14 mouse cellular contexts compared by ENCODE assay signal in the genomic region with DNA sequence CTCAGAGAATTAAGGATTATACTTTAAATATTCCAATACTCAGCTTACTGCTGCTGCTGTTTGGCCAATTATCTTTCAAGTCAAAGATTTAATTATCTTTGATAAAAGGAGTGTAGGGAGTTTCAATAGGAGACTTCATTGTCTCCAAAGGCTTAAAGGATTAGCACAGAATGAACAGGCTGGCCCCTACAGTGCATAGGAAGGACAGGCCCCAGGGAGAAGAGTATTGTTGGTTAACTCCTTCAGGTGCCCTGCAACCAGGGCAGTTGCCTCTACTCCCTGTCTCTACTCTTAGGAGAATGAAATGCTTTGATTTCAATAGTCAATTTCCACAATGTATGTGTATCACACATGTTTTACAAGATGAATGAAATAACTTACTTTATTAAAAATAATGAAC.
"Had no signal": no experiment of that assay in that cellular context is flagged by ENCODE, and none has a peak within 500 bp of the region (broad histone marks: within the 10 kb centered on the region; RNA-seq: fewer than 3 reads in every experiment).

No protein-coding gene starts in this region.

- H3K9me3 ChIP-seq: liver, embryonic 13.5 days; neural tube, embryonic 13.5 days had no signal

- H3K27ac ChIP-seq: kidney, postnatal 0 days; layer of hippocampus, adult 2 months; liver, embryonic 13.5 days; neural tube, embryonic 13.5 days had no signal

- H3K4me2 ChIP-seq: liver, embryonic 13.5 days; neural tube, embryonic 13.5 days had no signal

- H3K36me3 ChIP-seq: liver, embryonic 13.5 days; neural tube, embryonic 13.5 days had no signal

- H3K4me1 ChIP-seq: liver, embryonic 13.5 days; neural tube, embryonic 13.5 days had no signal

- DNase-seq: kidney, adult 2 months; kidney, postnatal 25 days; layer of hippocampus, adult 9-11 months; liver, embryonic 13.5 days; lung, adult 2 months; lung, postnatal 14 days; lung, postnatal 4 days; thymus, adult 18-20 months; thymus, postnatal 36 days had no signal

- H3K27me3 ChIP-seq: liver, embryonic 13.5 days; neural tube, embryonic 13.5 days had no signal

- H3K4me3 ChIP-seq: layer of hippocampus, adult 2 months; liver, embryonic 13.5 days; myocyte; neural tube, embryonic 13.5 days had no signal

- H3K9ac ChIP-seq: liver, embryonic 13.5 days; neural tube, embryonic 13.5 days had no signal

- ATAC-seq: intestine, postnatal 0 days had no signal
